Mouse (Mus musculus): ENCODE data around the gene Odf3l1. TPM values are rescaled to one million over a fixed set of nuclear protein-coding genes. Genes with fewer than 3 reads are reported as not detected.

Odf3l1 gene
- polyA plus RNA-seq, 1 experiment from 2014 or later: not detected

DNA sequence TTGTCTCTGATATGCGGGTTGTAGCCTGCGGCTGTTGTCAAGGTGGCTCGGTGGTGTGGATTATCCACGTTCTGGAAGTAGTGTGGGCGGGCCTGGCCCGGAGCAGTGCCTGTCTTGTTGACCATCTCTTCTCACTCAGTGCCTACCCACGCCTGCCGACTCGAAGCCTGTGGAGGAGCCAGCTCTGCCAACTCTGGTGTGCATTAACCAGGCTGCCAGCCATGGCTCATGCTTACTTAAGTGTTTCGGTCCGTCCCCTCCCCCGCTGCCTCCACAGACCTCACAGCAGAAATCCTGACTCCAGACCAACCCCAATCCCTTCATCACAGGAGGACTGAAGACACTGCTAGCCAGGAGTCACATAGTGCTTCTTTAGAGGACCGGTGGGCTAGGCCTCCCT is 5.1 kb upstream of the Odf3l1 start:
- Histone ChIP-seq H3K27ac (replicated peaks; ENCODE audit: low read depth, low read length) (no peak overlapping the region), H3K36me3 (replicated peaks; ENCODE audit: control insufficient read depth, insufficient read depth, low read depth, low read length) (no peaks in the 10 kb centered on the region), H3K9ac (replicated peaks; ENCODE audit: low read length) (no peak overlapping the region), H3K9me3 (replicated peaks; ENCODE audit: control insufficient read depth, low read length) (no peaks in the 10 kb centered on the region), H3K4me1 (ENCODE audit: control insufficient read depth, insufficient read depth, low read length) (peaks cover 5% of the 10 kb centered on the region), H3K27me3 (ENCODE audit: control insufficient read depth, insufficient read depth, low read length) (no peaks in the 10 kb centered on the region), H3K4me2 (ENCODE audit: low read depth, low read length) (no peak overlapping the region), H3K4me3 (ENCODE audit: low read depth, low read length) (no peak overlapping the region)
- DNase-seq (ENCODE audit: low spot score) (no peak), ATAC-seq (replicated peaks; ENCODE audit: insufficient number of reproducible peaks, low FRiP score, low TSS enrichment, low read depth) (no peak)
- WGBS: 73% methylated on average over 13 of the region's 13 CpGs

DNA sequence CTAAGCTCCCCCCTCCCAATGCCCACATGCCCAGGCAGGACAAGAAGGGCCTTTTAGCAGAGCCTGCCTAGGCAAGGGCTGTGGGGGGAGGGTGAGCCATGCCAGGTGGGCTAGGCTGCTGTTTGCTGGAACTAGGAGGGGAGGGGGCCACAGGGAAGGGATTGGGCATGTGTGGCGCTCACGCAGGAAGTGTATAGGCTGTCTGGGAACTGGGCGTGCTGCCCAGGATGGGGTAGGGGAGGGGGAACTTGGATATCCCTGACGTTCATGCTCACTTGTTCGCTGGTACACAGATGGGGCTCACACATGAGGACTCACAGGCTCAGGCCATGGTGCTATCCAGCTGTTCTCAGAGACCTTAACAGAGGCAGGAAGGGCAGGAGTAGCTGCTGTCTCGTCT is 3.8 kb upstream of the Odf3l1 start:
- 30% methylated on average over 6 of the region's 6 CpGs for WGBS
- H3K27me3 ChIP-seq (ENCODE audit: control insufficient read depth, insufficient read depth, low read length): no peaks in the 10 kb centered on the region
- DNase-seq (ENCODE audit: low spot score): no peak
- ATAC-seq (replicated peaks; ENCODE audit: insufficient number of reproducible peaks, low FRiP score, low TSS enrichment, low read depth): no peak
- H3K4me3 ChIP-seq (ENCODE audit: low read depth, low read length): no peak overlapping the region
- no peaks in the 10 kb centered on the region for H3K9me3 ChIP-seq (replicated peaks; ENCODE audit: control insufficient read depth, low read length)
- no peaks in the 10 kb centered on the region for H3K36me3 ChIP-seq (replicated peaks; ENCODE audit: control insufficient read depth, insufficient read depth, low read depth, low read length)
- no peak overlapping the region for H3K9ac ChIP-seq (replicated peaks; ENCODE audit: low read length)
- H3K4me2 ChIP-seq (ENCODE audit: low read depth, low read length): no peak overlapping the region
- H3K4me1 ChIP-seq (ENCODE audit: control insufficient read depth, insufficient read depth, low read length): peaks cover 8% of the 10 kb centered on the region
- no peak overlapping the region; the same call in 1 of the 2 replicates for H3K27ac ChIP-seq (replicated peaks; ENCODE audit: low read depth, low read length)

DNA sequence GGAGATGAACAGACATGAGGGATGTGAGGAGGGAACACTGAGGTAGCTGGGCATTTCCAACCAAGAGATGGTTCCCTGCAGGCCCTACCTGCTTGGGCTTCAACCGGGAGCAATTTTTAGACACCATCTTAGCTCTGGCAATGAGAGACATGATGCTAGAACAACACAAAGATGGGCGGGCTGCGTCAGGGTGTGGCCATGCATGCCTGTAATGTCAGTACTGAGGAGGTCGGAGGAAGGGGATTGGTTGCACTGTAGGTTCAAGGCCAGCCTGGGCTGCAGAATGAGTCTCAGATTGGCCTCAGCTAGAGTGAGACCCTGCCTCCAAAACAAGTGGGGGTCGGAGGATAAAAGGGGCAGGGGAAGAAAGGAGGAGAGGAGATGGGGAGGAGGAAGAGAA is 2.0 kb upstream of the Odf3l1 start:
- no peaks in the 10 kb centered on the region for H3K27me3 ChIP-seq (ENCODE audit: control insufficient read depth, insufficient read depth, low read length)
- H3K4me2 ChIP-seq (ENCODE audit: low read depth, low read length): no peak overlapping the region
- ATAC-seq (replicated peaks; ENCODE audit: insufficient number of reproducible peaks, low FRiP score, low TSS enrichment, low read depth): no peak
- no peak overlapping the region for H3K4me3 ChIP-seq (ENCODE audit: low read depth, low read length)
- H3K9ac ChIP-seq (replicated peaks; ENCODE audit: low read length): no peak overlapping the region
- H3K36me3 ChIP-seq (replicated peaks; ENCODE audit: control insufficient read depth, insufficient read depth, low read depth, low read length): no peaks in the 10 kb centered on the region
- no peaks in the 10 kb centered on the region for H3K9me3 ChIP-seq (replicated peaks; ENCODE audit: control insufficient read depth, low read length)
- H3K27ac ChIP-seq (replicated peaks; ENCODE audit: low read depth, low read length): no peak overlapping the region
- WGBS: 83% methylated on average over 5 of the region's 5 CpGs
- peaks cover 8% of the 10 kb centered on the region for H3K4me1 ChIP-seq (ENCODE audit: control insufficient read depth, insufficient read depth, low read length)
- DNase-seq (ENCODE audit: low spot score): no peak

DNA sequence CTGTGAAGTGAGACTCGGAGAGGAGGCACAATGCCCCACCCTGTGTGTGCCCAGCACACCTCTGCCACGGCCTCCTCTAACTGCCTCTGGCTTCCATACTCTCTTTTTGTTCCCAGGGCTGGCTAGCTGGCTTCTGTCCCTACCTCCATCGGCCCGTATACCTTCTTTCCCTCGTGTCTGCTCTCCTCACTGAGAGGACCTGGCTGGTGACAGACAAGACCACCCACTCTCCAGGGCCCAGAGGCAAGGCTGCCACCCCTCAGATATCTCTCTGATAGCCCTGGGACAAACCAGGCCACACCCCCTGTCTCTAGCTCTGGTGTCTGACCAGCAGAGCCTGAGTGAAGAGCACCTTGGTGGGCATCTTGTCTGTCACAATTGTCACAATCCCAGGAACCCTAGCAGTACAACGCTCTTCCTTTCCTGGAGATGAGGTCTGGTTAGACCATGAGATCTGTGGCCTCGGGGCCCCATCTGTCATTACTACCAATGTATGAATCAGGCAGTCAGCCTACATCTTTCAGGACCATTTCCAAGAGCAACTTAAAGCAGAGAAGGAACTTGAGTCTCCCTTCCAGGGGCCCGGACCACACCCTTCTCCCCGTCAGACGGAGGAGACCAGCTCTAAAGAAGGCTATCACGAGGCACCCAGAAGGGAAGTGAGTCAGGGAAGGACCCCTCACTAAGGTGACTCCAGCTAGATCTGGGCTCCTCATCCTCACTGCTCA is 1.4 kb upstream of the Odf3l1 start:
- no peak overlapping the region for H3K4me2 ChIP-seq (ENCODE audit: low read depth, low read length)
- DNase-seq (ENCODE audit: low spot score): no peak
- no peak overlapping the region for H3K27ac ChIP-seq (replicated peaks; ENCODE audit: low read depth, low read length)
- no peaks in the 10 kb centered on the region for H3K27me3 ChIP-seq (ENCODE audit: control insufficient read depth, insufficient read depth, low read length)
- H3K9me3 ChIP-seq (replicated peaks; ENCODE audit: control insufficient read depth, low read length): no peaks in the 10 kb centered on the region
- 71% methylated on average over 11 of the region's 11 CpGs for WGBS
- H3K4me3 ChIP-seq (ENCODE audit: low read depth, low read length): peak overlapping the region; percentile 24; the same call in 1 of the 2 replicates
- H3K36me3 ChIP-seq (replicated peaks; ENCODE audit: control insufficient read depth, insufficient read depth, low read depth, low read length): no peaks in the 10 kb centered on the region
- H3K4me1 ChIP-seq (ENCODE audit: control insufficient read depth, insufficient read depth, low read length): peaks cover 8% of the 10 kb centered on the region
- H3K9ac ChIP-seq (replicated peaks; ENCODE audit: low read length): no peak overlapping the region; the same call in 1 of the 2 replicates
- ATAC-seq (replicated peaks; ENCODE audit: insufficient number of reproducible peaks, low FRiP score, low TSS enrichment, low read depth): no peak

DNA sequence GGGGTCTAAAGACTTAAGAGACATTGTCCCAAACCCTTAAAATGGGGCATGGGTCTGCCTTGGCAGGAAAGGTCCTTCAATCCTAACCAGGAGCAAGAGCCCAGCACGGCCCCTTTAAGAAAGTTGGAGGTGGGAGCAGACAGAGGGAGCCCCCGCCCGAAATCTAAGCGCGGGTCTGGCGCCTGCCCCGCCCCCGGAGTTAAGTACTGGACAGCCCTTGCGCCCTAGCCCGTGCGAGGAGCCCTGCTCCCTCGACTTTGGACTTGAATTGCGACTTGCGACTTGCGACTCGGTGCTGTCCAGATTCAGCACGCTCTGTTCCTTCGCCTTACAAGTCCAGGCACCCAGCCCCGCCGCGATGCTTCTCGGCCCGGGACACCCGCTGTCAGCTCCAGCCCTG is 353 bp upstream of the Odf3l1 start, which contains the start of gene Cspg4:
Cspg4 (plus strand) TSS at position 202 of the 400 bp plus-strand sequence.
- peak within 1 kb of the TSS; percentile 42 for H3K4me2 ChIP-seq (ENCODE audit: low read depth, low read length)
- peaks cover 8% of the 10 kb centered on the region for H3K4me1 ChIP-seq (ENCODE audit: control insufficient read depth, insufficient read depth, low read length)
- peak within 1 kb of the TSS; percentile 24 for H3K4me3 ChIP-seq (ENCODE audit: low read depth, low read length)
- no peak within 1 kb of the TSS for H3K27ac ChIP-seq (replicated peaks; ENCODE audit: low read depth, low read length)
- H3K9me3 ChIP-seq (replicated peaks; ENCODE audit: control insufficient read depth, low read length): no peaks in the 10 kb centered on the region
- WGBS: 3% methylated on average over 24 of the region's 24 CpGs
- no peaks in the 10 kb centered on the region for H3K36me3 ChIP-seq (replicated peaks; ENCODE audit: control insufficient read depth, insufficient read depth, low read depth, low read length)
- peak within 1 kb of the TSS; percentile 57 for H3K9ac ChIP-seq (replicated peaks; ENCODE audit: low read length)
- H3K27me3 ChIP-seq (ENCODE audit: control insufficient read depth, insufficient read depth, low read length): no peaks in the 10 kb centered on the region
- DNase-seq (ENCODE audit: low spot score) (peak; percentile 78), ATAC-seq (replicated peaks; ENCODE audit: insufficient number of reproducible peaks, low FRiP score, low TSS enrichment, low read depth) (peak; percentile 64; the same call in 1 of the 2 replicates)

DNA sequence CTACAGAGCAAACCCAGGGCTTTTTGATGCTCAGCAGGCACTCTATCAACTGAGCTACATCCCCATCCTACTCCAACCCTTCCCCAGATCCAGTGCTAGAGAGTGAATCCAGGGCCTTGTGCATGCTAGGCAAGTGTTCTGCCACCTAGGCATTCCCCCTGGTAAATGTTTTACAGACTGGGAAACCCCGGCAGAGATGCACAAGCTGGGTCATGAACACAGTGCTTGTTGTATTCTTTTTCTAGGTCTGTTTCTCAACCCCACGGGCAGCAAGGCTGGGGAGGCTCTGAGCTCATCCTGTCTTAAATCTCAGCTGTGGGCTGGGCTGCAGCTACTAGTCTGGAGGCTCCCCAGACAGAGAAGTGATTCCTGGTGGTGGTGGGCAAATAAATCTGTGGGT is 1.6 kb downstream of the Odf3l1 start:
- H3K27me3 ChIP-seq (ENCODE audit: control insufficient read depth, insufficient read depth, low read length): no peaks in the 10 kb centered on the region
- H3K9ac ChIP-seq (replicated peaks; ENCODE audit: low read length): no peak overlapping the region
- ATAC-seq (replicated peaks; ENCODE audit: insufficient number of reproducible peaks, low FRiP score, low TSS enrichment, low read depth): no peak
- H3K27ac ChIP-seq (replicated peaks; ENCODE audit: low read depth, low read length): no peak overlapping the region
- H3K9me3 ChIP-seq (replicated peaks; ENCODE audit: control insufficient read depth, low read length): no peaks in the 10 kb centered on the region
- H3K36me3 ChIP-seq (replicated peaks; ENCODE audit: control insufficient read depth, insufficient read depth, low read depth, low read length): no peaks in the 10 kb centered on the region
- WGBS: 48% methylated on average over 2 of the region's 2 CpGs
- H3K4me3 ChIP-seq (ENCODE audit: low read depth, low read length): no peak overlapping the region
- no peak overlapping the region for H3K4me2 ChIP-seq (ENCODE audit: low read depth, low read length)
- H3K4me1 ChIP-seq (ENCODE audit: control insufficient read depth, insufficient read depth, low read length): peaks cover 4% of the 10 kb centered on the region; the same call in 1 of the 2 replicates
- DNase-seq (ENCODE audit: low spot score): no peak

DNA sequence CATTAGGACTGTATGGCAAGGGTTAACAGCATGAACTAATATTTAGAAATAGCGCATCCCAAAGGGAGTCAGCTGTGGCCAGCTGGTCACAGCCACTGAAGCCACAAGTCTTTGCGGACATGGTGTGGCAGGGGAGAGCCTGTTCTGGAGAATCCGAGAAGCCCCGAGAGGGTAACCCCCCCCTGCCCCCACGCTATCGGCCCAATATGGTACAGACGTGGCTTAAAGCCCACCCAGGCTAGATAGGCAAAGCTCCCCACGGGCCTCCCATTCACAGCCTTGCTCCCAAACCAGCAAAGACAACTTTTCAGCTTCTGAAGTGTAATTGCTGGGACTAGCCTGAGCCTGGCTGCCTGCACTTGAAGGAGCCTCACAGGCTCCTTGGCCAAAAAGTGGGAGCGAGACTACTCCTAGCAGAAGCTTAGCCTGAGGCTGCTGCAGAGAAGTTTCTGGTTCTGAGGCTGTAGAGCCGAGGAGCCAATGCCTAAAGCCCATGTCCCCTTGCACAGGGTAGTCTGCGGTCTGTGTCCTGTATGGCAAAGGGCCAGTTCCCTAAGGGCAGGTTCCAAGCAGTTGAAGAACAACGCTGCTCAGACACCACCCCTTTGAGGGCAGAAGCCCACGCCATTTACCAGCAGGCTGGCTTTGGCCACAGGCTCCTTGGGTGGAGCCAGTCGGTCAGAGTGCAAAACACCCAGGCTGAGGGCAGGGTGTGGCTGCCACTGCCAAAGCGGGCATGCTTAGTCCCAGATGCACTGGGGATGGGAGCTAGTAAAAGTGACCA is 3.8 kb downstream of the Odf3l1 start:
- no peaks in the 10 kb centered on the region for H3K9me3 ChIP-seq (replicated peaks; ENCODE audit: control insufficient read depth, low read length)
- 0 out of 2 replicates have a peak, but pooled peaks cover 3% of the 10 kb centered on the region for H3K4me1 ChIP-seq (ENCODE audit: control insufficient read depth, insufficient read depth, low read length)
- H3K9ac ChIP-seq (replicated peaks; ENCODE audit: low read length): no peak overlapping the region
- no peak overlapping the region for H3K4me3 ChIP-seq (ENCODE audit: low read depth, low read length)
- no peak overlapping the region for H3K4me2 ChIP-seq (ENCODE audit: low read depth, low read length)
- H3K36me3 ChIP-seq (replicated peaks; ENCODE audit: control insufficient read depth, insufficient read depth, low read depth, low read length): no peaks in the 10 kb centered on the region
- ATAC-seq (replicated peaks; ENCODE audit: insufficient number of reproducible peaks, low FRiP score, low TSS enrichment, low read depth) (no peak), DNase-seq (ENCODE audit: low spot score) (no peak)
- H3K27me3 ChIP-seq (ENCODE audit: control insufficient read depth, insufficient read depth, low read length): no peaks in the 10 kb centered on the region
- WGBS: 57% methylated on average over 15 of the region's 15 CpGs
- H3K27ac ChIP-seq (replicated peaks; ENCODE audit: low read depth, low read length): no peak overlapping the region

DNA sequence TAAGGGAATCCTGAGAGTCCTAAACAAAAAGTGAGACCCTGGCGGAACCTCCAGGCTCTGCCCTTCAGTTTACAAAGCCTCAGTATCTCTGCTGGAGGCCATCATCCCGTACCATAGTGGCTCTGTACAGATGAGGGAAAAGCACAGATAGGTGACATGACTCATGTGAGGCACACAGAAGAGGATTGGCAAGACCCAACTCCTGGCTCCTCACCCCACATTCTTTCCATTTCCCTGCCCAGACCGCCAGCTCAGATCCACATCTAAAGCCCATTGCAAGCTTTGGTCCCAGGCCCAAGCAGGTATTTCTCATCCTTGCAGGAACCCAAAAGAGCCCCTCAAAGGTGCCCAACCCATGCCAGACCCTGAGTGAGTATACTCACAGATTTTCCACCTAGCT is 4.4 kb downstream of the Odf3l1 start:
- no peaks in the 10 kb centered on the region for H3K27me3 ChIP-seq (ENCODE audit: control insufficient read depth, insufficient read depth, low read length)

More for the DNA sequence above, 4.4 kb downstream of the Odf3l1 start:
- WGBS: 80% methylated on average over 3 of the region's 3 CpGs
- Histone ChIP-seq H3K9me3 (replicated peaks; ENCODE audit: control insufficient read depth, low read length) (no peaks in the 10 kb centered on the region), H3K4me3 (ENCODE audit: low read depth, low read length) (no peak overlapping the region), H3K27ac (replicated peaks; ENCODE audit: low read depth, low read length) (no peak overlapping the region), H3K4me2 (ENCODE audit: low read depth, low read length) (no peak overlapping the region), H3K36me3 (replicated peaks; ENCODE audit: control insufficient read depth, insufficient read depth, low read depth, low read length) (no peaks in the 10 kb centered on the region), H3K9ac (replicated peaks; ENCODE audit: low read length) (no peak overlapping the region), H3K4me1 (ENCODE audit: control insufficient read depth, insufficient read depth, low read length) (0 out of 2 replicates have a peak, but pooled peaks cover 3% of the 10 kb centered on the region)
- ATAC-seq (replicated peaks; ENCODE audit: insufficient number of reproducible peaks, low FRiP score, low TSS enrichment, low read depth) (no peak), DNase-seq (ENCODE audit: low spot score) (no peak)

All from embryonic facial prominence, embryonic 11.5 days (tissue).